Mouse (Mus musculus): ENCODE measurements around the gene Serpinb1b.

DNA sequence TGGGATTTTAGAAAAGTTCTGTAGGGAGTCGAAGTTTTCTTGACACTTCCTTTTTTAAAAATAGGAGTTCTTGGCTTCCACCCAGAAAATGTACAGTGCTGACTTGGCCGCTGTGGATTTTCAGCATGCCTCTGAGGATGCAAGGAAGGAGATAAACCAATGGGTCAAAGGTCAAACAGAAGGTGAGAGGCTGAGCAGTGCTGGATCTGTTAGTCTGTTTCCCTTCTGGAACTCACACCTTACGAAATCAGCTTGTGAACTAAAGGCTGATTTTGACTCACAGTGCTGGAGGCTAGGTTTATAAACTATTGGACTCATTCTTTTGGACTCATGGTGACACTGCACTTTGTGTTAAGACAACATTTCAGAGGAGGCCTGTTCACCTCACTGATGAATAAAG lies 11.2 kb downstream of the Serpinb1b start:
- no peak for TF ChIP-seq POLR2A (IDR thresholded peaks at IDR 0.05; ENCODE audit: borderline replicate concordance, extremely low read depth, low read depth, low read length)
- no peak for TF ChIP-seq CTCF (IDR thresholded peaks at IDR 0.05; ENCODE audit: insufficient read depth, low read length)
